ENCODE assay signal across 16 mouse cellular contexts in the genomic region with DNA sequence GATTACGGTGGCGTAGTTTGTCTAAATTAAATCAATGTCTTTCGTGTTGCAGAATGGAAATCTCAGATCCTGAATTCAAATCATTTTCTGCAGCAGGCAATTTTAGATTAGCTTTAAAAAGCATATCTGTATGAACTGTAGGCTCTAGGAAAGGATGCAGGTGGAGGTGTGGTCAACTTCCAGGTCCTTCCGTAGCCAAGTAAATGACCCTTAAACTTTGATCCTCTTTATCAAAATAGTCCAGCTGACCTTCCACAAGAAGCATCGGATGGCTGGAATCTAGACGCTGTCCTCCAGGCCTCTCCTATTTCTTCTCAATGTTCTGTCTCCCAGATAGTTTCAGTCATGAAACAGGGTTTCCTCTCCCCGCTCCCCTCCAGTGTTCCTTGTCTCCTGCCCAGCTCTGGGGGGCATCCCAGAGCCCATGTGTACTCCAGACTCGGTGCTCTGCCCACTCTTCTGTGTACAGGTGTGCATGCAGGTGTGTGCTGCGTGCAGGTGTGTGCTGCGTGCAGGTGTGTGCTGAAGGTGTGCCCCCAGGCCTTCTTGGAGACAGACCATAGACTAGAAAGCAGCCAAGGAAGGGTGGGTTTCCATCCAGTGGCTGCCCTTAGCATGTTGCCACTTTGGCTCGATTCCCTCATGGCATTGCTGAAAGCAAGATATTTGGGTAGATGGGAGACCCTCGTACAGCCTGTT. TPM values are rescaled to one million over a fixed set of nuclear protein-coding genes. Genes with fewer than 3 reads are reported as not detected.
DNase-seq lines count a peak whose midpoint lies in the region; ATAC-seq and TF ChIP-seq lines count a peak whose summit lies in the region.
"Had no signal": no experiment of that assay in that cellular context is flagged by ENCODE, and none has a peak within 500 bp of the region (broad histone marks: within the 10 kb centered on the region; RNA-seq: fewer than 3 reads in every experiment).

No protein-coding gene starts in this region.

- TF ChIP-seq CTCF in stomach, postnatal 0 days (IDR thresholded peaks at IDR 0.05; ENCODE audit: low read depth) = no peak

- ATAC-seq in heart, embryonic 14.5 days (ENCODE audit: insufficient number of reproducible peaks, insufficient read depth, low FRiP score, low read depth) = no peak
- no peak for ATAC-seq in midbrain, embryonic 16.5 days
- ATAC-seq in intestine, embryonic 16.5 days = no peak
- ATAC-seq in stomach, postnatal 0 days (ENCODE audit: low FRiP score, low TSS enrichment) = no peak
- ATAC-seq: forebrain, embryonic 15.5 days had no signal

- H3K9ac ChIP-seq in heart, embryonic 14.5 days (ENCODE audit: low read length) = peak overlapping the region; percentile 78
- no peak overlapping the region for H3K9ac ChIP-seq in midbrain, embryonic 16.5 days (ENCODE audit: low read depth, low read length)
- peak overlapping the region; percentile 78 for H3K9ac ChIP-seq in intestine, embryonic 16.5 days (ENCODE audit: low read depth, low read length)
- H3K9ac ChIP-seq in stomach, postnatal 0 days (ENCODE audit: low read length) = peak overlapping the region; percentile 45; the same call in 1 of the 2 replicates
- H3K9ac ChIP-seq: forebrain, embryonic 15.5 days; hindbrain, embryonic 12.5 days; liver, embryonic 13.5 days had no signal

- H3K27me3 ChIP-seq in heart, embryonic 14.5 days (ENCODE audit: control insufficient read depth, insufficient read depth, low read length) = no peaks in the 10 kb centered on the region
- H3K27me3 ChIP-seq in midbrain, embryonic 10.5 days (ENCODE audit: low read depth, poor library complexity, severe bottlenecking) = 0 out of 2 replicates have a peak, but pooled peaks cover 3% of the 10 kb centered on the region
- H3K27me3 ChIP-seq in midbrain, embryonic 16.5 days (ENCODE audit: control insufficient read depth, insufficient read depth, low read depth, low read length) = no peaks in the 10 kb centered on the region
- H3K27me3 ChIP-seq in intestine, embryonic 16.5 days (replicated peaks; ENCODE audit: control insufficient read depth, insufficient read depth, low read length) = no peaks in the 10 kb centered on the region
- no peaks in the 10 kb centered on the region for H3K27me3 ChIP-seq in stomach, postnatal 0 days (ENCODE audit: control insufficient read depth, insufficient read depth, low read length)
- H3K27me3 ChIP-seq: forebrain, embryonic 15.5 days; hindbrain, embryonic 12.5 days; liver, embryonic 13.5 days had no signal

- peaks cover 20% of the 10 kb centered on the region for H3K36me3 ChIP-seq in heart, embryonic 14.5 days (ENCODE audit: control insufficient read depth, insufficient read depth, low read length)
- no peaks in the 10 kb centered on the region for H3K36me3 ChIP-seq in midbrain, embryonic 10.5 days
- no peaks in the 10 kb centered on the region for H3K36me3 ChIP-seq in midbrain, embryonic 16.5 days (ENCODE audit: control insufficient read depth, insufficient read depth, low read length)
- H3K36me3 ChIP-seq in intestine, embryonic 16.5 days (ENCODE audit: control insufficient read depth, insufficient read depth, low read length) = no peaks in the 10 kb centered on the region
- peaks cover 8% of the 10 kb centered on the region; the same call in 1 of the 2 replicates for H3K36me3 ChIP-seq in stomach, postnatal 0 days (ENCODE audit: control insufficient read depth, insufficient read depth, low read length)
- H3K36me3 ChIP-seq: forebrain, embryonic 15.5 days; liver, embryonic 13.5 days had no signal

- DNase-seq in heart, postnatal 4 days = no peak
- no peak for DNase-seq in midbrain, embryonic 10.5 days (ENCODE audit: low spot score)
- no peak for DNase-seq in stomach, postnatal 0 days (ENCODE audit: low spot score)
- DNase-seq in adrenal gland, adult 18-20 months (ENCODE audit: low spot score in 2 of 2) = no peak
- no peak for DNase-seq in adrenal gland, postnatal 14 days
- DNase-seq: adrenal gland, postnatal 36 days; cerebellum, postnatal 36 days; liver, embryonic 13.5 days; right cerebral cortex, adult 18-20 months; thymus, adult 2 months had no signal

- peak overlapping the region; percentile 72 for H3K4me2 ChIP-seq in heart, embryonic 14.5 days (ENCODE audit: low read length)
- H3K4me2 ChIP-seq in midbrain, embryonic 16.5 days (ENCODE audit: low read length) = no peak overlapping the region
- peak overlapping the region; percentile 20 for H3K4me2 ChIP-seq in intestine, embryonic 16.5 days (ENCODE audit: low read depth, low read length)
- peak overlapping the region; percentile 64 for H3K4me2 ChIP-seq in stomach, postnatal 0 days (replicated peaks; ENCODE audit: low read depth)
- H3K4me2 ChIP-seq: forebrain, embryonic 15.5 days; hindbrain, embryonic 12.5 days; liver, embryonic 13.5 days had no signal

- TF ChIP-seq EP300 in stomach, postnatal 0 days (optimal IDR thresholded peaks at IDR 0.05) = no peak

- no peaks in the 10 kb centered on the region for H3K9me3 ChIP-seq in heart, embryonic 14.5 days (ENCODE audit: control insufficient read depth, low read length)
- no peaks in the 10 kb centered on the region for H3K9me3 ChIP-seq in midbrain, embryonic 10.5 days (replicated peaks)
- H3K9me3 ChIP-seq in midbrain, embryonic 16.5 days (replicated peaks; ENCODE audit: control insufficient read depth, low read length, poor library complexity, severe bottlenecking) = no peaks in the 10 kb centered on the region
- H3K9me3 ChIP-seq in intestine, embryonic 16.5 days (ENCODE audit: control insufficient read depth, low read length) = no peaks in the 10 kb centered on the region
- no peaks in the 10 kb centered on the region for H3K9me3 ChIP-seq in stomach, postnatal 0 days (ENCODE audit: control insufficient read depth, low read length)
- H3K9me3 ChIP-seq: forebrain, embryonic 15.5 days; hindbrain, embryonic 12.5 days; liver, embryonic 13.5 days had no signal

- WGBS in heart, embryonic 14.5 days = 80% methylated on average over 12 of the region's 12 CpGs
- 91% methylated on average over 12 of the region's 12 CpGs for WGBS in midbrain, embryonic 10.5 days
- 88% methylated on average over 12 of the region's 12 CpGs for WGBS in midbrain, embryonic 16.5 days
- 82% methylated on average over 12 of the region's 12 CpGs for WGBS in intestine, embryonic 16.5 days
- WGBS in stomach, postnatal 0 days = 67% methylated on average over 12 of the region's 12 CpGs

- H3K4me1 ChIP-seq in heart, embryonic 14.5 days (ENCODE audit: control insufficient read depth in 2 of 2, insufficient read depth in 2 of 2, low read length in 2 of 2) = peaks cover 12 to 31% of the 10 kb centered on the region in 2 experiments
- H3K4me1 ChIP-seq in midbrain, embryonic 10.5 days = peaks cover 33% of the 10 kb centered on the region
- peaks cover 13% of the 10 kb centered on the region for H3K4me1 ChIP-seq in midbrain, embryonic 16.5 days (ENCODE audit: control insufficient read depth, insufficient read depth, low read length)
- H3K4me1 ChIP-seq in intestine, embryonic 16.5 days (ENCODE audit: control insufficient read depth, insufficient read depth, low read length) = peaks cover 41% of the 10 kb centered on the region
- H3K4me1 ChIP-seq in stomach, postnatal 0 days (replicated peaks; ENCODE audit: control insufficient read depth, insufficient read depth) = peaks cover 5% of the 10 kb centered on the region

- peak overlapping the region; percentile 92 to 93 for H3K27ac ChIP-seq in heart, embryonic 14.5 days (replicated peaks in 1 of 2; ENCODE audit: control insufficient read depth in 1 of 2, insufficient read depth in 1 of 2, low read depth in 2 of 2, low read length in 2 of 2)
- 0 out of 2 replicates have a peak overlapping the region, but pooled peaks have one; percentile 13 for H3K27ac ChIP-seq in midbrain, embryonic 10.5 days (replicated peaks)
- no peak overlapping the region for H3K27ac ChIP-seq in midbrain, embryonic 16.5 days (ENCODE audit: low read length)
- H3K27ac ChIP-seq in intestine, embryonic 16.5 days (ENCODE audit: low read length) = peak overlapping the region; percentile 98; the same call in 1 of the 2 replicates
- peak overlapping the region; percentile 99 for H3K27ac ChIP-seq in stomach, postnatal 0 days (replicated peaks)
- H3K27ac ChIP-seq: forebrain, embryonic 15.5 days; hindbrain, embryonic 12.5 days; liver, embryonic 13.5 days had no signal

- H3K4me3 ChIP-seq in heart, embryonic 14.5 days (ENCODE audit: control insufficient read depth in 1 of 2, insufficient read depth in 1 of 2, low read depth in 1 of 2, low read length in 2 of 2) = no peak overlapping the region
- H3K4me3 ChIP-seq in midbrain, embryonic 10.5 days = no peak overlapping the region
- H3K4me3 ChIP-seq in midbrain, embryonic 16.5 days (ENCODE audit: low read depth, low read length) = no peak overlapping the region
- no peak overlapping the region for H3K4me3 ChIP-seq in intestine, embryonic 16.5 days (ENCODE audit: low read length)
- peak overlapping the region; percentile 51; the same call in 1 of the 2 replicates for H3K4me3 ChIP-seq in stomach, postnatal 0 days (ENCODE audit: low read depth, low read length)
- H3K4me3 ChIP-seq: forebrain, embryonic 15.5 days; hindbrain, embryonic 12.5 days; layer of hippocampus, adult 2 months; liver, embryonic 13.5 days had no signal

RNA-seq across cellular contexts. Expression of a gene that starts 2.9 kb away (rescaled TPM):
- 10.2 and 10.8 TPM in 2 replicates for polyA plus RNA-seq in heart, embryonic 14.5 days (2014; fragmentation: Nextera tagmentation; extraction: Ambion mirVana)
- 1 to 10 TPM; 7.1 to 7.3 TPM for total RNA-seq in heart, postnatal 4 days (2021)
- 5.5 and 9.5 TPM in 2 replicates for polyA plus RNA-seq in midbrain, embryonic 10.5 days (2016; fragmentation: Nextera tagmentation; extraction: Ambion mirVana)
- 5.2 and 6.7 TPM in 2 replicates for polyA plus RNA-seq in midbrain, embryonic 16.5 days (2015; fragmentation: Nextera tagmentation; extraction: Ambion mirVana)
- 28.0 and 33.4 TPM in 2 replicates for polyA plus RNA-seq in intestine, embryonic 16.5 days (2015; fragmentation: Nextera tagmentation; extraction: Ambion mirVana)
- polyA plus RNA-seq in stomach, postnatal 0 days (2015; fragmentation: Nextera tagmentation; extraction: Ambion mirVana) = 19.4 and 24.1 TPM in 2 replicates
- 10 to 100 TPM; 10.6 to 15.0 TPM for total RNA-seq in adrenal gland, adult 18-20 months (2021)
- 14.6 and 21.9 TPM in 2 replicates for total RNA-seq in adrenal gland, postnatal 14 days (2021)
